7 mouse cellular contexts compared by ENCODE assay signal in the genomic region with DNA sequence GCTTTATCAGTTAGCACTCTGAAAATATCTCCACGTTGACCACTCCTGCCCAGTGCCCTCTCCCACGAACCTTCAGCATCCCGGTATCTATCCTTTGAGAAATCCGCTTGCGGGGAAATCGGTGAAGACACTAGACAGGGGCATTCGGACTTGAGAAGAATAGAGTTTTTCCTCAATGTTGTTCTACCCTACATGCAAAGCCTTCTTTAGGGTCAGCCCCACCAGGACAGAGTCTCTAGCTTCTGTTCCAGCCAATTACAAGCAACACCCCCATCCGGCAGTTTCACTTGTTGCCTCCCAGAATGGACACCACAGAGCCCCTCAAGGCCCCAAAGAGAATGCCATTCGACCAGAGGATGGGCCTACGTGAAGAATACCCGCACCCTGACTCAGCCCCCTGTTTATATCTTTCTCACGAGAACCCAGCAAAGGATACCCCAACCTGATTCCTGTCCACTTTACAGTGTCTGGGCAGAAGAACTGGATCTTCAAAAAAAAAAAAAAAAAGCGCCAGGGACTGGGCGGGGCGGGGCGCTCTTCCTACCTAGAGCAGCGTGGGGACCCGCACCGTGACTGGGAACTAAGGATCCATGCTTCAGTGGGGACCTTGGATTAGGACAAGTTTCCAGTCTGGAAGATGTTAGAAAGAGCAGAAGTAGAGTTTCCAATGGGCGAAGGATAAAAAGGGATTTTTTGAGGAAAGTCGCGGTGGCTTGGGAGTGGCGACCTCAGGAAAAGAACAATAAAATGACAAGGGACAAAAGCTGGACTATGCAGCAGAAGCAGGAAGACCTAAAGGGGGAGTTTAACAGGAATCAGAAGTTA. TPM values are rescaled to one million over a fixed set of nuclear protein-coding genes. Genes with fewer than 3 reads are reported as not detected.
A peak's percentile ranks its signal among the peaks of the same experiment; 100 is the strongest.
DNase-seq lines count a peak whose midpoint lies in the region; ATAC-seq and TF ChIP-seq lines count a peak whose summit lies in the region.

A gene (minus strand): TSS at position 51 of the 825 bp plus-strand sequence.

- H3K9me3 ChIP-seq in lung, embryonic 14.5 days (ENCODE audit: low read depth, low read length): no peaks in the 10 kb centered on the region
- no peaks in the 10 kb centered on the region for H3K9me3 ChIP-seq in embryonic facial prominence, embryonic 13.5 days
- H3K9me3 ChIP-seq in hindbrain, embryonic 15.5 days: no peaks in the 10 kb centered on the region
- H3K9me3 ChIP-seq in liver, postnatal 0 days (ENCODE audit: low read length): no peaks in the 10 kb centered on the region

- H3K4me3 ChIP-seq in lung, embryonic 14.5 days (ENCODE audit: low read depth, low read length): peak within 1 kb of the TSS; percentile 85
- H3K4me3 ChIP-seq in embryonic facial prominence, embryonic 13.5 days: peak within 1 kb of the TSS; percentile 92
- H3K4me3 ChIP-seq in hindbrain, embryonic 15.5 days: peak within 1 kb of the TSS; percentile 94
- peak within 1 kb of the TSS; percentile 26 for H3K4me3 ChIP-seq in liver, postnatal 0 days (ENCODE audit: low read depth, low read length)

- peak; percentile 64 for DNase-seq in lung, embryonic 14.5 days
- no peak for DNase-seq in lung, postnatal 36 days
- DNase-seq in liver, postnatal 0 days: no peak
- DNase-seq in natural killer cell, adult 2 months (ENCODE audit: low spot score in 2 of 2): no peak

- peak within 1 kb of the TSS; percentile 99 for H3K27ac ChIP-seq in lung, embryonic 14.5 days (ENCODE audit: low read depth)
- H3K27ac ChIP-seq in embryonic facial prominence, embryonic 13.5 days: peak within 1 kb of the TSS; percentile 99
- peak within 1 kb of the TSS; percentile 92 for H3K27ac ChIP-seq in hindbrain, embryonic 15.5 days (replicated peaks)
- H3K27ac ChIP-seq in liver, postnatal 0 days (ENCODE audit: low read depth): no peak within 1 kb of the TSS

- TF ChIP-seq EP300 in liver, postnatal 0 days (IDR thresholded peaks at IDR 0.05; ENCODE audit: low read depth): no peak

- no peaks in the 10 kb centered on the region for H3K4me1 ChIP-seq in lung, embryonic 14.5 days (ENCODE audit: insufficient read depth)
- H3K4me1 ChIP-seq in embryonic facial prominence, embryonic 13.5 days: peaks cover 21% of the 10 kb centered on the region
- peaks cover 23% of the 10 kb centered on the region for H3K4me1 ChIP-seq in hindbrain, embryonic 15.5 days (replicated peaks)
- H3K4me1 ChIP-seq in liver, postnatal 0 days (ENCODE audit: insufficient read depth): no peaks in the 10 kb centered on the region

- peak within 1 kb of the TSS; percentile 99 for H3K9ac ChIP-seq in lung, embryonic 14.5 days
- peak within 1 kb of the TSS; percentile 100 for H3K9ac ChIP-seq in embryonic facial prominence, embryonic 13.5 days
- peak within 1 kb of the TSS; percentile 95 for H3K9ac ChIP-seq in hindbrain, embryonic 15.5 days
- H3K9ac ChIP-seq in liver, postnatal 0 days (replicated peaks): no peak within 1 kb of the TSS

- TF ChIP-seq CTCF in lung, embryonic 14.5 days (IDR thresholded peaks at IDR 0.05; ENCODE audit: low read depth): no peak
- TF ChIP-seq CTCF in liver, postnatal 0 days (IDR thresholded peaks at IDR 0.05; ENCODE audit: low read depth): no peak

- H3K36me3 ChIP-seq in lung, embryonic 14.5 days (ENCODE audit: insufficient read depth): 0 out of 2 replicates have a peak, but pooled peaks cover 3% of the 10 kb centered on the region
- no peaks in the 10 kb centered on the region for H3K36me3 ChIP-seq in embryonic facial prominence, embryonic 13.5 days
- no peaks in the 10 kb centered on the region for H3K36me3 ChIP-seq in hindbrain, embryonic 15.5 days
- H3K36me3 ChIP-seq in liver, postnatal 0 days (replicated peaks; ENCODE audit: insufficient read depth, low read length): no peaks in the 10 kb centered on the region

- no peaks in the 10 kb centered on the region for H3K27me3 ChIP-seq in lung, embryonic 14.5 days (ENCODE audit: insufficient read depth, low read length)
- no peaks in the 10 kb centered on the region for H3K27me3 ChIP-seq in embryonic facial prominence, embryonic 13.5 days
- H3K27me3 ChIP-seq in hindbrain, embryonic 15.5 days: peaks cover 4% of the 10 kb centered on the region
- H3K27me3 ChIP-seq in liver, postnatal 0 days (ENCODE audit: insufficient read depth, low read length): peaks cover 55% of the 10 kb centered on the region

- peak within 1 kb of the TSS; percentile 82 for H3K4me2 ChIP-seq in lung, embryonic 14.5 days
- H3K4me2 ChIP-seq in embryonic facial prominence, embryonic 13.5 days: peak within 1 kb of the TSS; percentile 79
- peak within 1 kb of the TSS; percentile 96 for H3K4me2 ChIP-seq in hindbrain, embryonic 15.5 days
- peak within 1 kb of the TSS; percentile 44 for H3K4me2 ChIP-seq in liver, postnatal 0 days (ENCODE audit: low read depth, low read length)

- peak; percentile 4 for ATAC-seq in lung, embryonic 14.5 days (ENCODE audit: insufficient read depth)
- ATAC-seq in embryonic facial prominence, embryonic 13.5 days (ENCODE audit: insufficient number of reproducible peaks, insufficient read depth, low FRiP score, low TSS enrichment, low read depth): no peak
- ATAC-seq in hindbrain, embryonic 15.5 days (ENCODE audit: low FRiP score, low read depth): peak; percentile 12
- ATAC-seq in liver, postnatal 0 days: no peak
- no peak for ATAC-seq in megakaryocyte progenitor cell, adult 5-6 weeks (replicated peaks; ENCODE audit: poor library complexity)

- WGBS in lung, embryonic 14.5 days: 3% methylated on average over 23 of the region's 23 CpGs
- WGBS in embryonic facial prominence, embryonic 13.5 days: 2% methylated on average over 23 of the region's 23 CpGs
- WGBS in hindbrain, embryonic 15.5 days: 2% methylated on average over 23 of the region's 23 CpGs
- WGBS in liver, postnatal 0 days (ENCODE audit: insufficient replicate concordance): 5% methylated on average over 23 of the region's 23 CpGs

RNA-seq across cellular contexts. Expression of the gene that starts here (rescaled TPM):
- 249 and 263 TPM in 2 replicates for polyA plus RNA-seq in lung, embryonic 14.5 days (2014; fragmentation: Nextera tagmentation; extraction: Ambion mirVana)
- 194 and 236 TPM in 2 replicates for polyA plus RNA-seq in embryonic facial prominence, embryonic 13.5 days (2015; fragmentation: Nextera tagmentation; extraction: Ambion mirVana)
- 38.7 and 40.9 TPM in 2 replicates for polyA plus RNA-seq in hindbrain, embryonic 15.5 days (2015; fragmentation: Nextera tagmentation; extraction: Ambion mirVana)
- polyA plus RNA-seq in liver, postnatal 0 days (2015; fragmentation: Nextera tagmentation; extraction: Ambion mirVana): 0.59 and 0.63 TPM in 2 replicates
- total RNA-seq in megakaryocyte progenitor cell, adult 5-6 weeks (2015): 0.12 TPM in 2 replicates
- total RNA-seq in megakaryocyte progenitor cell, adult 5-6 weeks (2017): not detected in 2 replicates

Comparison
In these comparisons a context has a peak if more than half of its experiments do, and no peak if none do; other contexts are left out.
1. RNA of the gene that starts here (polyA plus RNA-seq): 249 to 263 TPM in lung, embryonic 14.5 days, 194 to 236 TPM in embryonic facial prominence, embryonic 13.5 days and 38.7 to 40.9 TPM in hindbrain, embryonic 15.5 days; 0.59 to 0.63 TPM in liver, postnatal 0 days; every median in the first group is over 10 times any median in the second.
2. ATAC-seq: peak in lung, embryonic 14.5 days (single experiment) and hindbrain, embryonic 15.5 days (single experiment); none in embryonic facial prominence, embryonic 13.5 days (single experiment), liver, postnatal 0 days (single experiment) and megakaryocyte progenitor cell, adult 5-6 weeks (single experiment).
3. H3K4me2 ChIP-seq: peak in every context shown above with its lines; median percentile 96 in hindbrain, embryonic 15.5 days; 82 in lung, embryonic 14.5 days; 79 in embryonic facial prominence, embryonic 13.5 days; 44 in liver, postnatal 0 days.
4. H3K4me3 ChIP-seq: peak in every context shown above with its lines; median percentile 94 in hindbrain, embryonic 15.5 days; 92 in embryonic facial prominence, embryonic 13.5 days; 85 in lung, embryonic 14.5 days; 26 in liver, postnatal 0 days.